Mouse (Mus musculus): ENCODE results near the gene Mylk3. TPM values are rescaled to one million over a fixed set of nuclear protein-coding genes. Genes with fewer than 3 reads are reported as not detected.

The Mylk3 gene
- polyA plus RNA-seq, 1 experiment from 2014 or later = 1.9 TPM

DNA sequence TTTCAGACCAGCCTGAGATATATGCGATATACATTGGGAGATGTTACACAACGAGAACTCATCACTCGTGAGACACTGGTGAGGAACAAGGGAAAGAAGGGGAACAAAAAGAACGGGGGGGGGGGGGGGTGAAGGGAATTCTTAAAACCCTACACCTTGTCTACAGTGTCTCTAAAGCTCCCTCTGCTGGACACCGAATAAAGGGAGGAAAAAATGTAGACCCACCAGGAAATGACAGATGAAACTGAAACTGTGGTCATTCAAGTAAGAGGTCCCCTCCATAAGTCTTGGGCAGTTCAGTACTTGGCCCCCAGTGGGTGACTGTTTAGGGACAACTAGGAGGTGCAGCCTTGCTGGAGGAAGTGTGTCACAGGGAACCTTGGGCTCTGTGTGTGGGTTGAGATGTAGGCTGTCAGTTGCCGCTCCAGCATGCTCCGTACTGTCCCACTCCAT lies 21.9 kb upstream of the Mylk3 start:
- Histone ChIP-seq H3K4me3 (no peak overlapping the region), H3K27me3 (no peaks in the 10 kb centered on the region), H3K27ac (no peak overlapping the region), H3K4me2 (replicated peaks) (no peak overlapping the region), H3K9me3 (no peaks in the 10 kb centered on the region), H3K9ac (no peak overlapping the region), H3K4me1 (no peaks in the 10 kb centered on the region), H3K36me3 (peaks cover 4% of the 10 kb centered on the region; the same call in 1 of the 2 replicates)
- WGBS = 69% methylated on average over 7 of the region's 7 CpGs
- no peak for ATAC-seq (ENCODE audit: insufficient number of reproducible peaks, insufficient read depth, low FRiP score, low TSS enrichment)

DNA sequence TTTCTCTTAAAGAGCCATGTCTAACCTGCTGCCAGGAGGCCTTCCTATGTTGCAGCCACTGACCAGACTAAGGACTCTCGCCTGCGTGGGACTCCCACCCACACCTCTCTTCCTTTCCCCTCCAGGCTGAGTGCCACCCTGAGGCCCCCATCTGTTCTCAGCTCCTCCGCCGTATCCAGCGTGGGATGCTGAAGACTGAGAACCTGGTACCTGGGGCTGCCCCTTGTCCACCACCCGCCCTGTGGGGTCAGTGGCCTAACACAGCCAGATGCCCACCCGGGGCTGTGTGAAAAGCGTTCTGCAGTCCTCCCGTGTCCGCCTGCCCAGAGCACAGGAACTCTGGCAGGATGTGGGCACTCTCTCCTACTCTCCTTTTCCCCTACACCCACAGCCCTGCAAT lies 19.8 kb upstream of the Mylk3 start:
- no peak for ATAC-seq (ENCODE audit: insufficient number of reproducible peaks, insufficient read depth, low FRiP score, low TSS enrichment)
- Histone ChIP-seq H3K4me1 (no peaks in the 10 kb centered on the region), H3K9ac (no peak overlapping the region), H3K4me2 (replicated peaks) (no peak overlapping the region), H3K36me3 (peaks cover 2% of the 10 kb centered on the region; the same call in 1 of the 2 replicates), H3K27ac (no peak overlapping the region), H3K4me3 (no peak overlapping the region), H3K9me3 (no peaks in the 10 kb centered on the region), H3K27me3 (no peaks in the 10 kb centered on the region)
- 78% methylated on average over 10 of the region's 10 CpGs for WGBS

DNA sequence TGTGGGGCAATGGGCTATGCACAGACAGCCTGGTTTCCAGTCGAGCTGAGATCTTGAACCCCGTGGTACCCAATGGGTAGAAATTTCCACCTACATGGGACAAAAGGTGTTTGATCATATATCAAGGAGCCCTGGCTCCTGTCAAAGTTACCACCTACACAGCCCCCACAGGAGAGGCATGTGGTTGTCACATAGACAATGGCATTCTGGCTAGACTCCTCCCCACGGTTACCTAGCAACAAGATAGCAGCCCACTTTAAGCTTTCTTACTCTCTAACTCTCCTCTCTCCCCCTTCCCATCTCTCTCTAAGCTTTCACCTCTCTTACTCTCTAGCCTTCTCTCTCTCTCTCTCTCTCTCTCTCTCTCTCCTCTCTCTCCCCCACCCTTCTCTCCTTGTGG lies 19.3 kb upstream of the Mylk3 start:
- Histone ChIP-seq H3K27me3 (no peaks in the 10 kb centered on the region), H3K4me3 (no peak overlapping the region), H3K4me2 (replicated peaks) (no peak overlapping the region), H3K27ac (no peak overlapping the region), H3K9ac (no peak overlapping the region), H3K9me3 (no peaks in the 10 kb centered on the region), H3K36me3 (no peaks in the 10 kb centered on the region), H3K4me1 (no peaks in the 10 kb centered on the region)
- no peak for ATAC-seq (ENCODE audit: insufficient number of reproducible peaks, insufficient read depth, low FRiP score, low TSS enrichment)
- 75% methylated on average over 3 of the region's 3 CpGs for WGBS

DNA sequence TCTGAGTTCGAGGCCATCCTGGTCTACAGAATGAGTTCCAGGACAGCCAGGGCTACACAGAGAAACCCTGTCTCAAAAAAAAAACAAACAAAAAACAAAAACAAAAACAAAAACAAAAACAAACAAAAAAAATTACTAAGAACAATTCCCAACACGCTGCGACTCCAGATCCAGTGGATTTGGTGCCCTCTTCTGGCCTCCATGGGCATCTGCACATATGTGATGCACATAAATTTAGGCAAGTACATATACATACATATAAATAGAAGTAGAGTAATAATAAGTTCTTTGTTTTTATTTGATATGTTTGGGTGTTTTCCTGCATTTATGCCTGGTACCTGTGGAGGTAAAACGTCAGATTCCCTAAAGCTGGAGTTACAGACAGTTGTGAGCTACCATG lies 12.4 kb upstream of the Mylk3 start:
- no peak for ATAC-seq (ENCODE audit: insufficient number of reproducible peaks, insufficient read depth, low FRiP score, low TSS enrichment)
- Histone ChIP-seq H3K4me3 (no peak overlapping the region), H3K9me3 (no peaks in the 10 kb centered on the region), H3K4me1 (no peaks in the 10 kb centered on the region), H3K27ac (no peak overlapping the region), H3K9ac (no peak overlapping the region), H3K4me2 (replicated peaks) (no peak overlapping the region), H3K36me3 (no peaks in the 10 kb centered on the region), H3K27me3 (no peaks in the 10 kb centered on the region)
- 85% methylated on average over 4 of the region's 4 CpGs for WGBS

DNA sequence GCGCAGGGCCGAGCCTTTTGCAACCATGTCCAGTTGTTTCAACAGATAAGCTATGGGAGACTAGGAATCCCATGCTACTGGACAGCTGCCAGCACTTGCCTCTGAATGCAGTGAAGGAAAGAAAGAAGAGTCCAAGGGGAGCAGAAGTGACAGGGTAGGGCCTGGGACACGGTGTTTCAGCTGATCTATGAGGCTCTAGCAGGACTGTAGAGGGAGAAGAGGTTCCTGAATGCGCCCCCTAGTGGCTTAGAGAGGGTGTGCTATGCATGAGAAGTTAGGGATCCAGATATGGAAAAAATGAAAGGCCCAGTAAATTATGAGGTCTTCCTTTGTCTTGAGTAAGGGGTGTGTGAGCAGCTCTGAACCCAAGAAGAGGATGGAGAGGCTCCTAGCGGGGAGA lies 11.4 kb upstream of the Mylk3 start:
- Histone ChIP-seq H3K9ac (no peak overlapping the region), H3K9me3 (no peaks in the 10 kb centered on the region), H3K36me3 (no peaks in the 10 kb centered on the region), H3K27ac (no peak overlapping the region), H3K4me2 (replicated peaks) (no peak overlapping the region), H3K27me3 (no peaks in the 10 kb centered on the region), H3K4me1 (no peaks in the 10 kb centered on the region), H3K4me3 (no peak overlapping the region)
- WGBS = 50% methylated on average over 5 of the region's 5 CpGs
- no peak for ATAC-seq (ENCODE audit: insufficient number of reproducible peaks, insufficient read depth, low FRiP score, low TSS enrichment)

DNA sequence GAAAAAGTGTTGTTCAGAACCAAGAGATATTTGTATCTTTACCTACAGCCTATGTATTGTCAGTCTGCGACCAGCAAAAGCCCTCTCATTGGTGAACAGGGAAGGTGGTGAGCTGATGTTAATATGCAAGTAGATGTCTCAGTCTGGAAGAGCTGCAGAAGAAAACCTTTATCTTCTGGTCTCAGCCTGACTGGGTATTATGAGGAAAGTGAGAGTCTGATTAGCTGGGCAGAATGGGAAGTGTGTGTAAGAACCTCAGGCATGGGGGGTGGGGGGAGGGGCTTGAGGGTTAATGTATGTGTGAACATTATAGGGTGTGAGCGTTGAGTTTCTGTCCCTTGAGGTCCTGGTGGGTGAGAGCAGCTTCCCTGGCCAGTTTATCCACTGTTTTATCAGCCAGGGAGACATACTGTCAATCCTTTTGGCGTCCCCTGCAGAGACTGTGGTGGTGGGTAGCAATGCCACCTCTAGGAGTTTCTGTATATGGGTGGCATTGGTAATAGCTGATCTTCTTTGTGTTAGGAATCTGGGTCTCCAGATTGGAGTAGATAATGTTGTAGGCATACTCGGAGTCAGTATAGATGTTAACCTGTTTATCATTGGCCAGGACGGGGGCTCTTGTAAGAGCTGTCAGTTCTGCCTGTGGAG lies 10.4 kb upstream of the Mylk3 start:
- H3K27me3 ChIP-seq = no peaks in the 10 kb centered on the region
- no peak overlapping the region for H3K27ac ChIP-seq
- no peaks in the 10 kb centered on the region for H3K9me3 ChIP-seq
- H3K4me1 ChIP-seq = no peaks in the 10 kb centered on the region
- H3K4me2 ChIP-seq (replicated peaks) = no peak overlapping the region
- ATAC-seq (ENCODE audit: insufficient number of reproducible peaks, insufficient read depth, low FRiP score, low TSS enrichment) = no peak
- WGBS = 87% methylated on average over 5 of the region's 5 CpGs
- H3K9ac ChIP-seq = no peak overlapping the region
- H3K4me3 ChIP-seq = no peak overlapping the region
- no peaks in the 10 kb centered on the region for H3K36me3 ChIP-seq

DNA sequence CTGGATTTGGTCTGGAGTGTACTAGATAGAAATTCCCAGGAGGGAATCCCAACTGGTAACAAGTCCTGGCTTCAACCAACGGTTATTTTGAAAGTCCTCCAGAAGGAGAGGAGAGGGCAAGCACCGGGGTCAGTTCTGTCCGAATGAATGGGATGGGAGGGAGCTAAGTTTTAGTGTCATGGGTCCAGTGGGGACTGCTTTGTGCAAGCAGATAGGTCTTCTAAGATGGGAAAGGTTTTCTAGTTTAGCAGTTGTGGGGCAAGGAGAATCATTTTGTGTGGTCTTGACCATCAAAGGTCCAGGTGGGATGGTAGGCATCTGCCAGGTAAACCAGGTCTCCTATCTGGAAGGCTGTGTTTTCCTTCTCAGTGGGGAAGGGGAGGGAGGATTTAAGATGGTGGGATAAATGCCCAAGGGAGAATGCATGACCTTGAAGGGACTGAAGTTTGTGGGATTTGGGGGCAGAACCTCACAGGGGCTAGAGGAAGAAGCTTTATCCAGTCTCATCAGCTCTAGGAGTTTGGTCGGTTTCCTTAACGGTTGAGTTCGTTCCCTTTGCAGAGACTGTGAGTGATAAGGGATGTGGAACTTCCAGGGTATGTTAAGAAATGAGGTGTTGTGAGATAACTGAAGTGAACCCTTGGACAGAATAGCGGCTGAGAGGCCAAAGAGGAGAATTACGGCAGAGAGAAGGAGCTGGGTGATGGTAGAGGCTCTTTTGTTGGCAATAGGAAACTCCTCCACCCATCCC lies 9.7 kb upstream of the Mylk3 start:
- 84% methylated on average over 8 of the region's 8 CpGs for WGBS
- Histone ChIP-seq H3K4me3 (no peak overlapping the region), H3K9ac (no peak overlapping the region), H3K4me1 (no peaks in the 10 kb centered on the region), H3K27ac (no peak overlapping the region), H3K27me3 (no peaks in the 10 kb centered on the region), H3K36me3 (no peaks in the 10 kb centered on the region), H3K9me3 (no peaks in the 10 kb centered on the region), H3K4me2 (replicated peaks) (no peak overlapping the region)
- no peak for ATAC-seq (ENCODE audit: insufficient number of reproducible peaks, insufficient read depth, low FRiP score, low TSS enrichment)

DNA sequence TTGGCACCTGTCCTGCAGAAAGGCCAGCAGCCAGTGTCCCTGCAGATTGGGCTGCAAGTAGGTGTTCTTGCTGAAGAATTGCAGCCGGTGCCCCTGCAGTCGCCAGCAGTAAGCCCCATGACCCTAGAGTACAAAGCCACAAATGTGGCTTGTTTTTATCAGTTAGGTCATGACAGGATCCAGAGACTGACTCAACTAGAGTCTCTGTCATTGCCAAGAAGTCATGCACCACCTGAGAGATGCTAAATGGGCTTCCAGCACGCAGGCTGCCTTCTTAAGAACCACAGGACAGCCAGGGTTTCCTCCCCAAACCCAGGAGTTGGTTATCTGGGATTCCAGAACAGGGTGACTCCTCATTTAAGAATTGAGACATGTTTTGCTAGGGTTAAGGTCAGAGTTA lies 8.9 kb upstream of the Mylk3 start:
- no peak overlapping the region for H3K27ac ChIP-seq
- no peak overlapping the region for H3K9ac ChIP-seq
- no peaks in the 10 kb centered on the region for H3K27me3 ChIP-seq
- no peaks in the 10 kb centered on the region for H3K9me3 ChIP-seq
- 67% methylated on average over 3 of the region's 3 CpGs for WGBS
- ATAC-seq (ENCODE audit: insufficient number of reproducible peaks, insufficient read depth, low FRiP score, low TSS enrichment) = no peak
- no peak overlapping the region for H3K4me3 ChIP-seq
- no peaks in the 10 kb centered on the region for H3K4me1 ChIP-seq
- no peak overlapping the region for H3K4me2 ChIP-seq (replicated peaks)
- no peaks in the 10 kb centered on the region for H3K36me3 ChIP-seq

DNA sequence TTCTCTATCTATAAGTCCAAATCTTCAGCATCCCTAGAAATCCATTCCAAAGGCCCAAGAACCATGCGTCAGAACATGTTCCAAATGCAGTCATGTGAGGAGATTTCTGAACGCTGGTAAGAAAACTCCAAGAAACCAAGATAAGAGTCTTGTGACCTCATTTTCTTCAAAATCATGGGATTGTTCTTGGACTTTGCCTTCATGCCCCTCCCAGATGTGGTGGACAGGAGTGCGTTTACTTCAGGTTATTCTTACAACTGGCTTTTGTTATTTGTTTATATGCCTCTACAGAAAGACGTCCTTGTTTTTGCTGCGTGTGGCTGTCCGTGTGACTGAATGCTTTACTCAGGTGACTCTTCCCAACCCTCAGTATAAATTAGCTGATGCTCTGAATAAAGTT lies 7.1 kb upstream of the Mylk3 start:
- no peak overlapping the region for H3K9ac ChIP-seq
- WGBS = 90% methylated on average over 6 of the region's 6 CpGs
- no peaks in the 10 kb centered on the region for H3K9me3 ChIP-seq
- H3K4me1 ChIP-seq = no peaks in the 10 kb centered on the region
- ATAC-seq (ENCODE audit: insufficient number of reproducible peaks, insufficient read depth, low FRiP score, low TSS enrichment) = no peak
- no peak overlapping the region for H3K4me3 ChIP-seq
- no peak overlapping the region for H3K27ac ChIP-seq
- H3K4me2 ChIP-seq (replicated peaks) = no peak overlapping the region
- H3K27me3 ChIP-seq = no peaks in the 10 kb centered on the region
- H3K36me3 ChIP-seq = no peaks in the 10 kb centered on the region

DNA sequence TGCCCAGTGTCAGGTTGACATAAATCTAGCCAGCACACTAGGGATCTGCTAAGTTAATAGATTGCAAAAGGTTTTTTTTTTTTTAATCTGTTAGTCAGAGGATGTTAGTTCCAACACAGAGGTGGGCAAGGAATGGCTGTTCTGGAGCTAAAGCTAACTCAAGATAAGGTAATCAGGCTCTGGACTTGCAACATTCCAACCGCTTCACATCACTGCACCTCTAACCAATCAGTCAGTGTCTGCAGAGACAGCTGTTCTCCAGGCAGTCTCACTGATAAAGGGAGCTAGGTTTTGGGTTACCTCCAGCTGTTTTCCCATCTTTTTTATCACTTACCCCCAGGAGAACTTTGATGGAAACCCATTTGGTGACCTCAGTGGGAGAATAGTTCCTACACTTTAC lies 5.3 kb upstream of the Mylk3 start:
- Histone ChIP-seq H3K36me3 (no peaks in the 10 kb centered on the region), H3K27ac (no peak overlapping the region), H3K27me3 (no peaks in the 10 kb centered on the region), H3K4me3 (no peak overlapping the region), H3K9me3 (no peaks in the 10 kb centered on the region), H3K4me2 (replicated peaks) (no peak overlapping the region), H3K9ac (no peak overlapping the region), H3K4me1 (no peaks in the 10 kb centered on the region)
- WGBS = 70% methylated on average over 1 of the region's 1 CpGs
- ATAC-seq (ENCODE audit: insufficient number of reproducible peaks, insufficient read depth, low FRiP score, low TSS enrichment) = no peak

DNA sequence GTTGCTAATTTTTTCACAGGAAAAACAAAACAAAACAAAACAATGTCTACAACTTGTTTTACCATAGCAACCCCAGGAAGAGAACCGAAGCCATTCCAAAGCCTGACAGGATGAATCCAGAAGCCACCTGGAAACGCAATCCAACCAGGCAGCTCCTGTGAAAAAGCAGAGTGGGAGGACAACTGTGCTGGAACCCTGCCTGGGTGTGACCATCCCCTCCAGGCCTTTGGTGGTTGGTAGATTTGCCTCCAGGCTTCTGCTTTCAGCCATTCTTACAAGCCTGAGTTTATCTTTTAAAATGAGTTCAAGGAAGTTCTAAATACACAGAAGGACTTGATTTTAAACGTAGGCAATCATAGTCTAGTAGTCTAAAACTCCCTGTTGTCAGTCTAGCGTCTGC lies 4.2 kb downstream of the Mylk3 start:
- no peaks in the 10 kb centered on the region for H3K27me3 ChIP-seq
- no peak overlapping the region for H3K27ac ChIP-seq
- no peak overlapping the region for H3K4me3 ChIP-seq
- no peaks in the 10 kb centered on the region for H3K9me3 ChIP-seq
- H3K4me1 ChIP-seq = peaks cover 21% of the 10 kb centered on the region; the same call in 1 of the 2 replicates
- WGBS = 73% methylated on average over 4 of the region's 4 CpGs
- H3K36me3 ChIP-seq = no peaks in the 10 kb centered on the region
- H3K9ac ChIP-seq = no peak overlapping the region
- no peak for ATAC-seq (ENCODE audit: insufficient number of reproducible peaks, insufficient read depth, low FRiP score, low TSS enrichment)
- no peak overlapping the region for H3K4me2 ChIP-seq (replicated peaks)

DNA sequence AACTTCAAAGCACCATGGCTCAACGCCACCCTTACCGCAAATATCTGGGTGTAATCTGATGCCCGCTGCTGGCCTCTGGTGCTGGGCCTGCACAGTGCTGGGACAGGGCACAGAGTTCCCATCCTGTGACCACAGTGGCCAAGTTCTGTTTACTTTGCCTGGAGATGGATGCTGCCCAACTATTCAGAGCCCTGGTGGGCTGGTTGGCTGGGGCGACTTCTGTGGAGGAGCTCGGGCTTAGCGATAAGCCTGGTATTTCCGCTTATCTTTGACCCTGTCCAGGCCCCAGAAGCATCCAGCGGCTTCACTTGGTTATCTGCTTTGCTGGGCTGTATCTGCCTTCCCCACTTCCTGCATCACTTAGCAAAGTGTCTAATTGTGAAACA lies 5.3 kb downstream of the Mylk3 start:
- peaks cover 21% of the 10 kb centered on the region; the same call in 1 of the 2 replicates for H3K4me1 ChIP-seq
- H3K36me3 ChIP-seq = no peaks in the 10 kb centered on the region
- H3K27me3 ChIP-seq = no peaks in the 10 kb centered on the region
- ATAC-seq (ENCODE audit: insufficient number of reproducible peaks, insufficient read depth, low FRiP score, low TSS enrichment) = 0 out of 2 replicates have a peak, but pooled peaks have one; percentile 28
- no peaks in the 10 kb centered on the region for H3K9me3 ChIP-seq
- H3K4me3 ChIP-seq = no peak overlapping the region
- H3K9ac ChIP-seq = no peak overlapping the region
- 77% methylated on average over 8 of the region's 8 CpGs for WGBS
- no peak overlapping the region for H3K4me2 ChIP-seq (replicated peaks)
- peak overlapping the region; percentile 6; the same call in 1 of the 2 replicates for H3K27ac ChIP-seq

Data from embryonic facial prominence, embryonic 12.5 days (tissue).